Mouse (Mus musculus) C2C12 (cell line): ENCODE results near the gene Rbx1. TPM values are rescaled to one million over a fixed set of nuclear protein-coding genes. Genes with fewer than 3 reads are reported as not detected.
"Not testable (repeated sequence)": the region's sequence is repeated elsewhere in the genome, so short reads cannot be mapped to it uniquely, and the experiment has no call there.

ENCODE experiments used
- H3K27me3 ChIP-seq: one replicate; pipeline ENCODE4 v1.6.1; 2011; ENCODE audit not compliant: control insufficient read depth, insufficient read depth, insufficient read length
- H3K36me3 ChIP-seq: one replicate; pipeline ENCODE4 v1.6.1; 2011; ENCODE audit not compliant: control insufficient read depth, insufficient read depth
- H3K4me3 ChIP-seq: one replicate; pipeline ENCODE4 v1.5.1; 2011; ENCODE audit warnings: mild to moderate bottlenecking, control low read depth; ENCODE audit not compliant: poor library complexity, insufficient read depth, severe bottlenecking
- H3K79me2 ChIP-seq: one replicate; pipeline ENCODE4 v1.6.1; 2011; ENCODE audit not compliant: control insufficient read depth, insufficient read depth
- H3K79me3 ChIP-seq: one replicate; pipeline ENCODE4 v1.6.1; 2011; ENCODE audit warnings: low read depth, control low read depth
- H3ac ChIP-seq: one replicate; pipeline ENCODE3; 2011; ENCODE audit warnings: low read depth; ENCODE audit not compliant: control insufficient read depth, insufficient read length
- CEBPB ChIP-seq: IDR thresholded peaks from one replicate; pipeline ENCODE4 v1.6.1; 2011; ENCODE audit warnings: low read depth, mild to moderate bottlenecking, control low read depth, moderate library complexity
- CTCF ChIP-seq: IDR thresholded peaks from one replicate; pipeline ENCODE4 v1.5.1; 2011; ENCODE audit not compliant: control insufficient read depth, insufficient read depth, insufficient read length
- FOSL1 ChIP-seq: IDR thresholded peaks from one replicate; pipeline ENCODE4 v1.8.0; 2011; ENCODE audit warnings: mild to moderate bottlenecking, low read length; ENCODE audit not compliant: poor library complexity, insufficient read depth, severe bottlenecking
- MAX ChIP-seq: IDR thresholded peaks from one replicate; pipeline ENCODE4 v1.6.1; 2011; ENCODE audit warnings: mild to moderate bottlenecking, control low read depth
- MYOD1 ChIP-seq: IDR thresholded peaks from one replicate; pipeline ENCODE4 v1.6.1; 2011; ENCODE audit warnings: low read depth; ENCODE audit not compliant: control insufficient read depth, insufficient read length
- MYOG ChIP-seq: IDR thresholded peaks from one replicate; pipeline ENCODE4 v1.6.1; 2011; ENCODE audit not compliant: control insufficient read depth, insufficient read length; ENCODE audit errors: extremely low read depth
- USF1 ChIP-seq: IDR thresholded peaks from one replicate; pipeline ENCODE4 v1.6.1; 2011; ENCODE audit warnings: low read depth, mild to moderate bottlenecking, control low read depth, moderate library complexity
- polyA plus RNA-seq: library from polyadenylated mRNA; unstranded; fragments of >200 nt; fragmentation: generic; extraction: Trizol; gene quantifications from one replicate; pipeline ENCODE4 v1.2.1, GENCODE M21; 2012; ENCODE audit warnings: missing spikeins

Rbx1 gene
- polyA plus RNA-seq, 1 experiment = 275 TPM

DNA sequence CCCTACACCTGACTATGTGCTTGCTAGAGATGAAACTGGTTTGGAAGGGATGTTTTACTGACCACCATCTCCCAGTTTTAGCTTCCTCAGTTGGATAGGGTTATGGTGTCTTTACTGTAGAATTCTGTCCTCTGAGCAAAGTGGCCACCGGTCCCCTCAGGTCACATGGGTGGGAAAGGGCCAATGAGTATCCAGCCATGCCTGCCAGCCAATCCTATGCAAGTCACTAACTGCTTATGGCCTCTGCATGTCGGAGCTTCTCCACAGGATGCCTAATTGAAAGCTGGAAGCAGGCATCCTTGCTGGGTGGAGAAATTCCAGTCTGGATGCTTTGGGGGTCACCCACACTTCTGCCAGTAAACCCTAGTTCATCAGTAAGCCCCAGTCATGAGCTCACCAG lies 10.5 kb downstream of the Rbx1 start:
- H3K36me3 ChIP-seq = peaks cover 46% of the 10 kb centered on the region
- H3ac ChIP-seq = no peak overlapping the region
- peak; percentile 66 for TF ChIP-seq USF1
- no peak for TF ChIP-seq CTCF

GRCm38 (mm10) chr15:81479446-81480213 lies 13.5 kb downstream of the Rbx1 start:
- Histone ChIP-seq H3K79me3 (no peaks in the 10 kb centered on the region), H3ac (no peak overlapping the region), H3K36me3 (peaks cover 15% of the 10 kb centered on the region), H3K4me3 (no peak overlapping the region), H3K79me2 (no peaks in the 10 kb centered on the region), H3K27me3 (no peaks in the 10 kb centered on the region)
- no peak for TF ChIP-seq MAX
- TF ChIP-seq USF1 = no peak
- no peak for TF ChIP-seq MYOD1
- TF ChIP-seq MYOG = no peak
- TF ChIP-seq FOSL1 = no peak
- no peak for TF ChIP-seq CEBPB
- TF ChIP-seq CTCF = no peak

More for the DNA sequence above, 10.5 kb downstream of the Rbx1 start:
- Histone ChIP-seq H3K79me3 (no peaks in the 10 kb centered on the region), H3K79me2 (peaks cover 8% of the 10 kb centered on the region), H3K27me3 (no peaks in the 10 kb centered on the region), H3K4me3 (no peak overlapping the region)

GRCm38 (mm10) chr15:81480284-81480683 lies 14.2 kb downstream of the Rbx1 start:
- H3K36me3 ChIP-seq = not testable (repeated sequence)

DNA sequence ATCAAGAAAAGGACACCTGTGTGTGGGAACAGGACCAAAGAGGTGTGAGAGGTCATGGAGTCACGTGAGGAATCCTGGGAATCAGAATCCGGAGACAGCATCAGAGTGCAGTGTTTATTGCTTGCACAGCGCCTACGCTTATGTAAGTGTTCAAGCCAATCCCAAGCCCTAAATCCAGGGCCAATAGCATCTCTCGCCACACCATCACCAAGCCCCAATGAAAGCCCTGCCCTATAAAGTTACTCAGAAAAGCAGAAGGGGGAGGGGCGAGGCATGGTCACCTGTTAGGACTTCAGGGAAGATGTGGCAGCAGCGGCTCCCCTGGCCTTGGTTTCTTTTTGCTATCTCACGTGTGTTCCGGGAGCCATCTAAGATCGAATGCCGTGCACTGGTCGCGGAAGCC lies 14.9 kb downstream of the Rbx1 start:
- Histone ChIP-seq H3K79me3 (no peaks in the 10 kb centered on the region), H3ac (no peak overlapping the region), H3K27me3 (no peaks in the 10 kb centered on the region), H3K4me3 (no peak overlapping the region), H3K36me3 (peaks cover 2% of the 10 kb centered on the region), H3K79me2 (no peaks in the 10 kb centered on the region)
- TF ChIP-seq MYOD1 = peak; percentile 6
- TF ChIP-seq CTCF = no peak
- TF ChIP-seq USF1 = peak; percentile 74

More at GRCm38 (mm10) chr15:81480284-81480683, 14.2 kb downstream of the Rbx1 start:
- not testable (repeated sequence) for H3K27me3 ChIP-seq, H3K4me3 ChIP-seq, H3K79me2 ChIP-seq, H3ac ChIP-seq, H3K79me3 ChIP-seq

GRCm38 (mm10) chr15:81482966-81483365 lies 16.9 kb downstream of the Rbx1 start:
- H3K27me3 ChIP-seq = no peaks in the 10 kb centered on the region
- no peak overlapping the region for H3K4me3 ChIP-seq
- H3K79me2 ChIP-seq = no peaks in the 10 kb centered on the region
- no peak for TF ChIP-seq CTCF
- no peak for TF ChIP-seq USF1
- no peak for TF ChIP-seq CEBPB
- TF ChIP-seq FOSL1 = no peak
- TF ChIP-seq MYOD1 = no peak
- no peak for TF ChIP-seq MAX
- no peak for TF ChIP-seq MYOG
- H3K79me3 ChIP-seq = no peaks in the 10 kb centered on the region
- H3K36me3 ChIP-seq = no peaks in the 10 kb centered on the region
- no peak overlapping the region for H3ac ChIP-seq

DNA sequence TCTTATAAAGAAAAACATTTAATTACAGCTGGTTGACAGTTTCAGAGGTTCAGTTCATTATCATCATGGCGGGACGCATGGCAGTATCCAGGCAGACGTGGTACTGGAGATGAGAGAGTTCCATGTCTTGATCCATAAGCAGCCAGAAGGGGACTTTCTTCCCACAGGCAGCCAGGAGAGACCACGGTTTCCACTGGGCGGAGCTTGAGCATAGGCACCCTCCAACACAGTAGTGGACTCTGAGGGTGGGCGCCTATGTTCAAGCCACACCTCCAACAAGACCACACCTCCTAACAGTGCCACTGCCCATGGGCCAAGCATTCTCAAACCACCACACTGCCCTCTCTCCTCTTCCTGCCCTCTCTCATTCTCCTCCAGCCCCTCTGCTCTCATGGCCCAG lies 17.6 kb downstream of the Rbx1 start:
- no peaks in the 10 kb centered on the region for H3K79me2 ChIP-seq
- no peak for TF ChIP-seq FOSL1
- TF ChIP-seq CEBPB = no peak
- H3K79me3 ChIP-seq = no peaks in the 10 kb centered on the region
- no peak overlapping the region for H3ac ChIP-seq
- H3K4me3 ChIP-seq = no peak overlapping the region
- no peaks in the 10 kb centered on the region for H3K36me3 ChIP-seq
- H3K27me3 ChIP-seq = no peaks in the 10 kb centered on the region
